Mouse (Mus musculus) retina, postnatal 7 days (tissue): Measurements from ENCODE around the gene Cabp5.
"Not testable (repeated sequence)": the region's sequence is repeated elsewhere in the genome, so short reads cannot be mapped to it uniquely, and the experiment has no call there.

ENCODE experiments used
- DNase-seq: peaks from one replicate; pipeline ENCODE4 v3.0.0-alpha.2; 2012; ENCODE audit warnings: low read depth, low spot score

The Cabp5 gene

GRCm38 (mm10) chr7:13397832-13398231 lies at the start of gene Cabp5:
TSS of gene Cabp5 (plus strand) at chr7:13398132.
- DNase-seq = no peak

- no peak for DNase-seq
These were observed 42.0 kb upstream of the Cabp5 start for GRCm38 (mm10) chr7:13355943-13356342.

GRCm38 (mm10) chr7:13380588-13380987 lies 17.3 kb upstream of the Cabp5 start:
- DNase-seq = no peak

- not testable (repeated sequence) for DNase-seq
These were observed 52.6 kb downstream of the Cabp5 start, which contains the start of gene Bsph1 for GRCm38 (mm10) chr7:13450541-13450940. TSS of gene Bsph1 (plus strand) at chr7:13450841.
